Mouse (Mus musculus) MEL (cell line): Measurements from ENCODE around the gene Zdhhc7. TPM values are rescaled to one million over a fixed set of nuclear protein-coding genes. Genes with fewer than 3 reads are reported as not detected.

Experiments used
- DNase-seq: peaks from one replicate; pipeline ENCODE4 v3.0.0; 2011; ENCODE audit warnings: low read depth, low spot score
- H3K27ac ChIP-seq: 2 replicates; pipeline ENCODE4 v1.5.1; 2012; ENCODE audit warnings: low read depth, mild to moderate bottlenecking, control low read depth, low read length, moderate library complexity; ENCODE audit not compliant: control insufficient read depth
- H3K27me3 ChIP-seq, 2 experiments: fragments of 150-350 bp in 1 of 2; sonication (generic) in 1 of 2; 2 replicates each; pipeline ENCODE4 v1.6.1; 2012; ENCODE audit warnings: low read length in 2 of 2, mild to moderate bottlenecking in 2 of 2, improper control_type of control experiment in 1 of 2, moderate library complexity in 1 of 2; ENCODE audit not compliant: insufficient read depth in 2 of 2, control insufficient read depth in 1 of 2
- H3K36me3 ChIP-seq, 2 experiments: 2 replicates each; pipeline ENCODE4 v1.6.1; 2012 to 2014; ENCODE audit warnings: low read length in 2 of 2, improper control_type of control experiment in 1 of 2, inconsistent platforms in 1 of 2, mild to moderate bottlenecking in 1 of 2; ENCODE audit not compliant: insufficient read depth in 2 of 2, control insufficient read depth in 1 of 2
- H3K4me1 ChIP-seq, 2 experiments: fragments of 150-350 bp in 1 of 2; sonication (generic) in 1 of 2; 2 replicates each; pipeline ENCODE4 v1.6.1; 2012; ENCODE audit warnings: low read length in 2 of 2, improper control_type of control experiment in 1 of 2, mild to moderate bottlenecking in 1 of 2; ENCODE audit not compliant: insufficient read depth in 2 of 2, control insufficient read depth in 1 of 2
- H3K4me3 ChIP-seq, 2 experiments: fragments of 150-350 bp in 1 of 2; sonication (generic) in 1 of 2; 2 replicates each; pipeline ENCODE4 v1.5.1; 2012; ENCODE audit warnings: low read depth in 2 of 2, low read length in 2 of 2, mild to moderate bottlenecking in 2 of 2, moderate library complexity in 2 of 2, control low read depth in 1 of 2, improper control_type of control experiment in 1 of 2; ENCODE audit not compliant: control insufficient read depth in 1 of 2, insufficient read depth in 1 of 2
- H3K79me2 ChIP-seq: 2 replicates; pipeline ENCODE4 v1.6.1; 2012; ENCODE audit warnings: mild to moderate bottlenecking, low read length, moderate library complexity; ENCODE audit not compliant: control insufficient read depth, poor library complexity, insufficient read depth
- H3K9ac ChIP-seq: 2 replicates; pipeline ENCODE4 v1.6.1; 2012; ENCODE audit warnings: low read depth, mild to moderate bottlenecking, control low read depth, low read length, moderate library complexity; ENCODE audit not compliant: control insufficient read depth, poor library complexity, severe bottlenecking
- H3K9me3 ChIP-seq: fragments of 150-350 bp; sonication (generic); replicated peaks from 2 replicates; pipeline ENCODE4 v1.6.1; 2012; ENCODE audit warnings: mild to moderate bottlenecking, low read length, improper control_type of control experiment, moderate library complexity; ENCODE audit not compliant: insufficient read depth
- CHD1 ChIP-seq: IDR thresholded peaks from 2 replicates; pipeline ENCODE4 v1.6.1; 2012; ENCODE audit warnings: low read depth, mild to moderate bottlenecking, inconsistent platforms, low read length, improper control_type of control experiment
- E2F4 ChIP-seq: IDR thresholded peaks from 2 replicates; pipeline ENCODE4 v1.6.1; 2011; ENCODE audit warnings: low read depth, low read length, improper control_type of control experiment, borderline replicate concordance
- ELF1 ChIP-seq: IDR thresholded peaks from 2 replicates; pipeline ENCODE4 v1.6.1; 2014; ENCODE audit warnings: low read depth, mild to moderate bottlenecking, inconsistent platforms, low read length, improper control_type of control experiment, moderate library complexity
- ETS1 ChIP-seq: IDR thresholded peaks from 2 replicates; pipeline ENCODE4 v1.6.1; 2012; ENCODE audit warnings: low read depth, mild to moderate bottlenecking, inconsistent platforms, low read length, improper control_type of control experiment, moderate library complexity
- GABPA ChIP-seq: IDR thresholded peaks from 2 replicates; pipeline ENCODE4 v1.6.1; 2012; ENCODE audit warnings: low read depth, mild to moderate bottlenecking, inconsistent platforms, low read length, improper control_type of control experiment, moderate library complexity
- KAT2A ChIP-seq: conservative IDR thresholded peaks from 2 replicates; pipeline ENCODE4 v1.6.1; 2012; ENCODE audit warnings: low read depth, low read length, improper control_type of control experiment, inconsistent platforms
- MAFK ChIP-seq: IDR thresholded peaks from 2 replicates; pipeline ENCODE4 v1.6.1; 2011; ENCODE audit warnings: low read depth, mild to moderate bottlenecking, low read length, improper control_type of control experiment, borderline replicate concordance
- MAZ ChIP-seq: IDR thresholded peaks from 2 replicates; pipeline ENCODE4 v1.6.1; 2012; ENCODE audit warnings: low read depth, mild to moderate bottlenecking, inconsistent platforms, low read length, improper control_type of control experiment
- MYC ChIP-seq: IDR thresholded peaks from 2 replicates; pipeline ENCODE4 v1.6.1; 2011; ENCODE audit warnings: low read depth, mild to moderate bottlenecking, low read length, improper control_type of control experiment, moderate library complexity
- NELFE ChIP-seq: IDR thresholded peaks from 2 replicates; pipeline ENCODE4 v1.6.1; 2011; ENCODE audit warnings: low read depth, low read length, improper control_type of control experiment
- NRF1 ChIP-seq: IDR thresholded peaks from 2 replicates; pipeline ENCODE4 v1.6.1; 2014; ENCODE audit warnings: low read depth, mild to moderate bottlenecking, inconsistent platforms, low read length, improper control_type of control experiment, moderate library complexity; ENCODE audit not compliant: poor library complexity, insufficient read depth, severe bottlenecking
- TAL1 ChIP-seq: IDR thresholded peaks from 2 replicates; pipeline ENCODE4 v1.6.1; 2012; ENCODE audit warnings: mild to moderate bottlenecking, inconsistent platforms, low read length, moderate library complexity, mixed read lengths
- UBTF ChIP-seq: IDR thresholded peaks from 2 replicates; pipeline ENCODE4 v1.6.1; 2012; ENCODE audit warnings: low read depth, mild to moderate bottlenecking, inconsistent platforms, low read length, improper control_type of control experiment, moderate library complexity, borderline replicate concordance; ENCODE audit not compliant: insufficient read depth
- ZMIZ1 ChIP-seq: IDR thresholded peaks from 2 replicates; pipeline ENCODE4 v1.6.1; 2012; ENCODE audit warnings: low read depth, mild to moderate bottlenecking, inconsistent platforms, low read length, improper control_type of control experiment, moderate library complexity
- ZNF384 ChIP-seq: IDR thresholded peaks from 2 replicates; pipeline ENCODE4 v1.6.1; 2012; ENCODE audit warnings: low read depth, mild to moderate bottlenecking, inconsistent platforms, low read length, improper control_type of control experiment
- polyA plus RNA-seq, 2 experiments: library from polyadenylated mRNA; stranded (reverse) in 1 of 2; unstranded in 1 of 2; fragments of >175 nt in 1 of 2; fragments of >200 nt in 1 of 2; gene quantifications; 2 replicates each; pipeline versions ENCODE4 v1.2.1 to v1.2.4; 2012; ENCODE audit warnings: low replicate concordance in 2 of 2, low read depth in 1 of 2; ENCODE audit not compliant: insufficient read length in 2 of 2, insufficient read depth in 1 of 2, missing spikeins in 1 of 2
- total RNA-seq: library from RNA; depleted of rRNA; stranded (reverse); fragments of 300-350 nt; gene quantifications from 2 replicates; pipeline ENCODE4 v1.2.3, GENCODE M21; 2012

The Zdhhc7 gene
- total and polyA plus RNA-seq, 3 experiments: 51.0 to 126 (median 54.4) TPM

DNA sequence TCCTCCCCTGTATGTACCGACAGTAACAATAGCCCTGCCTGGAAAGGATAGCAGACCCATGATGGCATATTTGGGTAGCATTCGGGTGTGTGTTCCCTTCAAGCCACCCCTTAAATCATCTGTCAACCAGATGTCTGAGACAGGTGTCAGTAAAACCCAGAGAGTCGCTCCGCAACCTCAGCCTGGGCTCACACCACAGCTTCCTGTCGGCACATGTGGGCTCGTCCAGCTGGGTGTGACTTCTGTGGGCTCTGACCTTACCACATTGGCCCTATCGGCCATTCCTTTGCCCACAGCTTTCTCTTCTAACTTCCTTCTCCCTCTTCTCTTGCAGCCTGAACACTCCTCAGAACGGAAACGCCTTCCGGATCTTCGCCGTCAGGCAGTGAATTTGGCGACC lies 51.3 kb downstream of the Zdhhc7 start:
- Histone ChIP-seq H3K36me3 (no peaks in the 10 kb centered on the region), H3K9me3 (no peaks in the 10 kb centered on the region), H3K4me1 (no peaks in the 10 kb centered on the region), H3K27me3 (no peaks in the 10 kb centered on the region), H3K79me2 (no peaks in the 10 kb centered on the region), H3K27ac (no peak overlapping the region)
- TF ChIP-seq CHD1 (no peak), MAZ (no peak), ELF1 (no peak), NRF1 (no peak), ZNF384 (no peak), UBTF (no peak)
- TF ChIP-seq, all 39 proteins: peak for 0
- DNase-seq: no peak
- no peak overlapping the region for H3K9ac ChIP-seq
- no peak overlapping the region for H3K4me3 ChIP-seq

DNA sequence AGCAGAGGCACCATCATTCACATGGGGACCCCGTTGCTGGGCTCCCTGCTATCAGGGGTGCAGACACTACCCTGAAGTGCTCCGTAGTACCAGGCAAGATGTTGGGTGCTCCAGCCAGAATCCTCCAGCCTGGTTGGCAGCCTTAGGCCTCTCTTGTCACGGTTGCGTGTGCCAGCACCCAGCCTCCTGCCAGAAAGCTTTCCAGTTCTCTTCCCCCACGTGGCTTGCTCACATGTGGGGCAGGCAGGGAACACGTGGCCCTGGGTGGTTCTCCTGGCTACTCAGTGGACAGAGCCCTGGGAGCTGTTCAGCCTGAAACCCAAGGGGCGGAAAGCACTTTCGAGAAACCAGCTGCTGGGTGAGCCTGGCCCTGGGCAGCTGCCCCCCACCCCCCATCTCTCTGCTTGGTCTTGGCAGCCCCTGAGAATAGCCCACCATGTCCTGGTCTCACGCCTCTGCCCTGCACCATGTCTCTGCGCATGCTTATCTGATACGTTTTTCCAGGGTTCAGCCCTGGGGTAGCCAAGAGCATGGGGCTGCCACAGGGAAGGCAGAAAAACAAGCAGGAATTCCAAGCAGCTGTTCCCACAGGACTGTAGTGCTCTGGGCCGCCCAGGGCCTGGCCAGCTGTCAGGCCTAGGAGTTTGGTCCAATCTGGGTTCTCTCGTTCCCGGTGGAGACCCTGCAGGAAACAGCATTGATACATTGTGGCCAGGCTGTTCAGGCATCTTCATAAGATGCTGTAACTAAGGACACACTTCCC lies 54.8 kb downstream of the Zdhhc7 start:
- Histone ChIP-seq H3K27me3 (no peaks in the 10 kb centered on the region), H3K9me3 (no peaks in the 10 kb centered on the region)
- no peak for TF ChIP-seq MAFK
- TF ChIP-seq, all 39 proteins: peak for 0
- Histone ChIP-seq H3K36me3 (peaks cover 0 to 2% of the 10 kb centered on the region in 2 experiments; a peak in 2 of 4 replicates), H3K9ac (no peak overlapping the region), H3K27ac (no peak overlapping the region), H3K79me2 (no peaks in the 10 kb centered on the region), H3K4me3 (no peak overlapping the region), H3K4me1 (peaks cover 0 to 11% of the 10 kb centered on the region in 2 experiments; a peak in 3 of 4 replicates)
- DNase-seq: no peak

DNA sequence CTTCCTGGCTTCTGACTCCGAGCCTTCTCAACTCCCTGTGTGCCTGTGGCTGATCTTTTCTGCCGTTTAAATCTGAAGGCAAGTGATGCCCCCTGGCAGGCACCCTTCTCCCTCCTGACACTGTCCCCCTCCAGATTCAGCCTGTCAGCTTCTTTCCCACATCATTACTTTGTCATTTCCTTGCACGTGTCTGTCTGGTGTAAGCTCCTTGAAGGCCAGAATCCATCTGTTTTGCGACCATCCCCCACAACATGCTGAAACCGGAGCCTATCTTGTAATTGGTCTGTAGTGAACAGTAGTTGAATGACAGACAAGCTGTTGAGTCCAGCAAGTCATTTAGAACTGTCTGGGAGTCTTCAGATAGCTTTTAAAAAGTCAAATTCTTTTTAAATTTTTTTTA lies 55.8 kb downstream of the Zdhhc7 start:
- no peak for TF ChIP-seq MYC
- no peak for TF ChIP-seq ZMIZ1
- no peak for TF ChIP-seq TAL1
- no peak for TF ChIP-seq ETS1
- no peak for TF ChIP-seq GABPA
- no peak for TF ChIP-seq NELFE
- no peak for TF ChIP-seq MAFK
- no peak for TF ChIP-seq E2F4
- TF ChIP-seq KAT2A: no peak
- no peak overlapping the region for H3K27ac ChIP-seq
- H3K9me3 ChIP-seq: no peaks in the 10 kb centered on the region
- H3K4me1 ChIP-seq: peaks cover 0 to 15% of the 10 kb centered on the region in 2 experiments; a peak in 3 of 4 replicates
- peaks cover 0 to 2% of the 10 kb centered on the region in 2 experiments; a peak in 2 of 4 replicates for H3K36me3 ChIP-seq
- H3K79me2 ChIP-seq: no peaks in the 10 kb centered on the region
- H3K4me3 ChIP-seq: no peak overlapping the region
- no peak for DNase-seq
- no peaks in the 10 kb centered on the region for H3K27me3 ChIP-seq
- H3K9ac ChIP-seq: no peak overlapping the region
